Mouse (Mus musculus) mesoderm, embryonic 11.5 days (tissue): ENCODE data around the gene Olfr469.
A peak's percentile ranks its signal among the peaks of the same experiment; 100 is the strongest.
"Not testable (repeated sequence)": the region's sequence is repeated elsewhere in the genome, so short reads cannot be mapped to it uniquely, and the experiment has no call there.

Source experiments
- DNase-seq: peaks from one replicate; pipeline ENCODE4 v3.0.0-alpha.2; 2012; ENCODE audit warnings: low read depth, low spot score

Olfr469 gene

DNA sequence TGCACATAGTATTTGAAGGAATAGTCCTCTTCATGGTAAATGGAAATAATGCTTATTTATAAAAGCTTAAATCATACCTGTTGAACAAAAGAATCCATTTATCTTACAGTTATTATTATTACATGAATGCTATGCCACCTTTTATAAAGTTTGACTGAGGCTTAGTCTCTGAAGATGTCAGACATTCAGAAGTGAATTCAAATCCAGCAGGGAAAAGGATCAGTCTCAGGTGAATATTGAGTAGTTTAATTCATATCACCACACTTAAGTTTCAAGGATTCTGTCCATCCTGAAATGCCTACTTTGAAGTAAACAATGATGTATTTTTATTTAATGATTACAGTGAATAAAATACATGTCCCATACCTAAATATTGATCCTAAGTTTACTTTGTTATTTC lies at the start of gene Olfr469:
TSS of gene Olfr469 (minus strand) at position 101 of the 400 bp plus-strand sequence.
- not testable (repeated sequence) for DNase-seq

GRCm38 (mm10) chr7:107847390-107847789 lies 22.0 kb upstream of the Olfr469 start, which contains the start of gene Olfr470:
TSS of gene Olfr470 (minus strand) at chr7:107847490.
- DNase-seq = not testable (repeated sequence)

- DNase-seq = peak; percentile 24
Observed at GRCm38 (mm10) chr7:107841719-107842118, 16.4 kb upstream of the Olfr469 start.

- not testable (repeated sequence) for DNase-seq
Observed at GRCm38 (mm10) chr7:107823867-107824266, 1.5 kb downstream of the Olfr469 start.

GRCm38 (mm10) chr7:107819442-107819841 lies 5.9 kb downstream of the Olfr469 start:
- DNase-seq = peak; percentile 2

DNA sequence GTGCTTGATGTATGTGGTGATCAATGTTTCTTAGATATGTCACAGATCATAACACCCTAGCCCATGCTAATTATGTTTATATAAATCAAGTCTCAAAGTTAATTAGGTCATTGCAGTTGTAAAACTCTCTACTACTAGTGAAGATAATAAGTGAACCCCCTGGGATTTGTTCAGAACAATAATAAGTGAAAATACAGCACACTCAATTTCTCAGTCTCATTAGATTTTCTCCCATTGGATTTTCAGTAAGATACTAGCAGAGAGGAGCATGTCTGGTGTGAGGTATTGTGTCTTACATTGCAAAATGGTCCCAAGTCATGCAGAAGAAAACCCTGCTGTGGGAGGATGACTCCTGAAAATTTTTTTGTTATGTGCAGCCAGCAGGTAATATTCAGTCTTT lies 13.4 kb downstream of the Olfr469 start, which contains the start of gene Olfr467:
TSS of gene Olfr467 (plus strand) at position 301 of the 400 bp plus-strand sequence.
- no peak for DNase-seq

GRCm38 (mm10) chr7:107802138-107802537 lies 23.2 kb downstream of the Olfr469 start:
- peak; percentile 29 for DNase-seq

- DNase-seq = no peak
Observed at GRCm38 (mm10) chr7:107801108-107801507, 24.2 kb downstream of the Olfr469 start, which contains the start of gene Ovch2. TSS of gene Ovch2 (minus strand) at chr7:107801208.

GRCm38 (mm10) chr7:107796500-107796899 lies 28.8 kb downstream of the Olfr469 start:
- DNase-seq = no peak

DNA sequence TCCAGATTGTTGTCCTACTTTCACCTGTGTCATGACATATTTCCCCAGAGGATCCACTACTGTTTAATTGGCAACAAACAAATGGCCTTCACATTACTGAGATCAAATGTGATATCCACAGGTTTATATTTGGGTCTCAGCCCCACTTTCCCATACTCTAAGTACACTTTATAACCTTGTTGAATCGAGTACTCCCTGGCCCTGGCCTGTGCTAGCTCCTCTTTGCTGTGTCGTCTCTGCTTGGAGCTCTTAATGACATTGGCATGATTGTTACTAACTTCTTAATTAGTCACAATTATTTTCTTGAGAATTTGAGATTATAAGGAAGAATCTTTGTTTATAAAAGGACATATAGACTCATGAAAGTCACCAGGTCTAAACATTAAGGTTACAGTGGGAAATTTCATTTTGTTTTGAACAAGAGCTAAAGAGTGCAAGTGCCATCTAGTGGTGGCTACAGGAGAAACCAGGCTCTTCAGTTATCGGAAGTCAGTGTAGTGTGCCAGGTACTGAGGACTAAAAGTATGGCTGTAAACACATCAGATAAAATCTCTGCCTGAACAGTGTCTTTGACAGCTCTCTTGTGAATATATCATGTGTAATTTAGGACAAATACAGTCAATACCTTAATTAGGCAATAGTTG lies 37.2 kb downstream of the Olfr469 start:
- peak; percentile 28 for DNase-seq

- DNase-seq = no peak
Observed at GRCm38 (mm10) chr7:107779611-107780010, 45.7 kb downstream of the Olfr469 start.

DNA sequence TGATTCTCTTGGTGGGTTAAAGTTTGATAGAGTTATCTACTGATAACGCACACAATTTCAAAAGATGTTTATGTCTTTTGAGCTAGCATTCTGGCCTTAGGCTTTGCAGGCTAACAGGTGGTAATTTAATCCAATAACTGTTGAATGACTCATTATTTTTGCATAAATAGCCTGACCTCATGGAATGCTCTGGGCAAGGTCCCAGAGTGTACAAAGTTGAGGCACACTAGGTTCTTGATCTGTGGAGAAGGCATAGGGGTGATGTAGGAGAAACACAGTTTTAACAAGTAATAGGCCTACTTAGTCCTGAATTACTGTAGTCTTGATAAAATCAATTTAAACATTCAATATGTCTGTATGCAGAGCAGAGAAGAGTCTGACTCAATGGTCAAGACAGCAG lies 47.1 kb downstream of the Olfr469 start:
- no peak for DNase-seq

DNA sequence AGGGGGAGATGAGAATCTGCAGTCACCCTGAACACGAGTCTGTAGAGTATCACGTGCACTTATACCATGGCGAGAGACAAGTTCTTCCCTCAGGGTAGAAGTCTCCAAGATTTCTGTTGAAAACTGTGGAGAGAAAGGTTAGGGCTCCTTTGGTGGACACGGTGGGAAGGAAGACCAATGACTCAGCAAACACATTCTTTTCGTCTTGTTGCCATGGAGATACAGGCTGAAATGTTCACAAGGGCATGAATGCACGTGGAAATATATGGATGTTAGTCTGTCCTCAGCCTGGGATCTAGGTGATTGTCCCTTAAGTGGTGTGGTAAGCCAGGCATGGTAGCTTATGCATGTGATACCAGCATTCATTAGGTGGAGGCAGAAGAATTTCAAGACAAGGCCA lies 54.5 kb downstream of the Olfr469 start:
- DNase-seq = no peak
